Mouse (Mus musculus) embryo, embryonic 11.5 days (tissue): ENCODE measurements at regions not wholly inside any gene's neighbourhood (a gene's known extent, or its start where the extent isn't known, plus 50 kb on each side); places are given as distances from the start of the nearest gene placed in this dataset.

Experiments
- DNase-seq: peaks from one replicate; pipeline ENCODE4 v3.0.0-alpha.2; 2012; ENCODE audit warnings: low read depth, low spot score

- no peak for DNase-seq
Measured at GRCm38 (mm10) chr6:106876690-106877089, 76.8 kb upstream of the Crbn start.

- DNase-seq: no peak
Measured at GRCm38 (mm10) chr6:106891879-106892638, 92.2 kb upstream of the Crbn start.

DNA sequence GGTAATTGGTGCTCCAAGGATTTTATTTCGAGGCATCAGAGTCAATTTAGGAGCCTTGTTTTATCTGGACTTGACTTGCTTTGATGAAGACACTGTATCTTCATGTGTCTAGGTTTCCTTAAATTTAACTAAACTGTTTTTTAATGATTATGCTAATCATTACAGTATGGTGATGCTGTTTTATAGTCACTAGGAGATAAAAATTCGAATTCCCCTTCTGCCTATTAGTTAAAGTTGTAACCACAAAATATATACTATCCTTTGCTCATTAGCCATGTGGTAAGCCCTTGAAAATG is 92.7 kb upstream of the Crbn start:
- DNase-seq: no peak

- DNase-seq: no peak
Measured at GRCm38 (mm10) chr6:106903953-106904683, 104.2 kb upstream of the Crbn start.

DNA sequence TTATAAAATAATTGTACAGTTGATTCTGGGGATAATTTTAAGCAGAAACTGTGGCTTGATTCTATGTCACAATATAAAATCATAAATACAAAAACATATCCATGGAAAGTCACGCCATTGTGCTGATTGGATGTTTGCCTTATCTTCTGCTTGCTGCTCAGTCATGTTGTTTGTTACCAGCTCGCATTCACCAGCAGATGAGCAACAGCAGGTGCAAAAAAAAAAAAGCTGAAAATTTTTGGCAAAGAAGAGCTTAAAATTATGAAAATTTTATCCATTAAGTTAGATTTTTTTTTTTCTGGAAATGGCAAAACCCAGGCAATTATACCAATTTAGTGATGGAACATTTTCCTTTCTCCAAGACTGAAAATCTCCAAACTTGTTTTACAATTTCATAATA is 115.2 kb upstream of the Crbn start:
- DNase-seq: no peak

- no peak for DNase-seq
Measured at GRCm38 (mm10) chr6:106916683-106917289, 116.9 kb upstream of the Crbn start.

GRCm38 (mm10) chr6:106920951-106921350 is 121.1 kb upstream of the Crbn start:
- DNase-seq: no peak

DNA sequence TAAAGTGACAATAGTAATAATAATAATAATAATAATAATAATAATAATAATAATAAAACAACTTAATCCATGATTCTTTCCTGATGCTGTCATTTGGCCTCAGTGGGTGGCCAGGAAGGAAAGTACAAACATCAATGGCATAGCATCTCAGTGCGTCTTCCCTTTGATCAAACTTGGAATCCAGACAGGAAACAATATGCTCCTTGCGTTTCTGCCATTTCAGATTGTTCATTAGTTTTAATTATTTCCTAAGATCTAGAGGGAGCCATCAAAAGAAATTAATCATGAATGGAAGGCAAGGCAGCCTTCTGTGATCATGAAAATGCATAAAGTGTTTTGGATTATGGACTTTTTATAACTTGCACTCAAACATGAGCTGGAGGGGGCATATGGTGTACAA is 125.6 kb upstream of the Crbn start:
- DNase-seq: no peak

DNA sequence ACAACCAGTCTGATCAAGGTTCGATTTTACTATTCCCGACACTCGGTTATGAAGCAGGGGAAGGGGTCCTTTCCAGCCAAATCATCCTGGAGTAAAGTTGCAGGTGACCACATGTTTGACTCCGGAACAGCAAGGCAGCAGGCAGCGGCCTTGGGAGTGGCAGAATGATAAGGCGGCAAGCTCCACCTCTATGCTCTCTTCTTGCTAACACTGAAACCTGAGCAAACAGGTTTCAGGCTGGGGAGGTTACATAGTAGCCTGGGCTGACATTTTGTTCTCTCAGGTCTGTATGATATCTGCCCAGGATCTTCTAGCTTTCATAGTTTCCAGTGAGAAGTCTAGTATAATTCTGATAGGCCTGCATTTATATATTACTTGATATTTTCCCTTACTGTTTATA is 133.7 kb upstream of the Crbn start:
- DNase-seq: no peak

- no peak for DNase-seq
Measured at GRCm38 (mm10) chr6:106946227-106946927, 146.5 kb upstream of the Crbn start.

GRCm38 (mm10) chr6:106950909-106951308 is 151.0 kb upstream of the Crbn start:
- DNase-seq: no peak

DNA sequence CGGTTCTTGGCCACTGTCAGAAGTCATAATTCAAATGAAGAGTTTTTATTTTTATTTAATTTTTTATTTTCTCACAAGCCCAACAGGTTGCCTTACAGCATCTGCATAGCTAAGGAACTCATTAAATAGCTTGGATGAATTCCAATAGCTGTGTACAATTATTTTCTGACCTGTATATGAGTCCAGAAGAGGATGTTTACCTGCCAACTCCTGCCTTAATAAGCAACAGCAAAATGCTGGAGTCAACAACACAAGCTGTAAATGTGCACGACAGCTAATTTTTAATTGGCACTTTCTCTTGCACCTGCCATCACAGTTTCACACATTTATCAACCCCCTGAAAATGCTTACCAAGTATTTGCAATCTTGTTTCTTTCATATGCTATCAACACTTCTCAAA is 161.4 kb upstream of the Crbn start:
- DNase-seq: no peak

DNA sequence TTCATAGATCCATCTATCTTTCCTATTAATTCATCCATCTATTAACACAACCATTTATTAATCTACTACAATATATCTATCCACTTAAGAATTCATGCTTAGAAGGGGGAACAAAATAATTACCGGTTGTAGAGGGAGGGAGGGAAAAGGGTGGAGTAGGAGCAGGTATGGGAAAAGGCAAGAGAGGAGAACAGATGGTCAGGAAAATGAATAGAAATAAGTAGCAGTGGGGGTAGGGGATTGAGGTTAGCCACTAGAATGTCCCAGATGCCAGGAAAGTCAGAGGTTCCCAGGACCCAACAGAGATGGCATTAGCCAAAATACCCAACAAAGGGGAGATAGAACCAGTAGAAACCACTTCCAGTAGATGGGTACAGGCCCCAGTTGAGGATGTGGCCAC is 164.5 kb upstream of the Crbn start:
- DNase-seq: no peak

DNA sequence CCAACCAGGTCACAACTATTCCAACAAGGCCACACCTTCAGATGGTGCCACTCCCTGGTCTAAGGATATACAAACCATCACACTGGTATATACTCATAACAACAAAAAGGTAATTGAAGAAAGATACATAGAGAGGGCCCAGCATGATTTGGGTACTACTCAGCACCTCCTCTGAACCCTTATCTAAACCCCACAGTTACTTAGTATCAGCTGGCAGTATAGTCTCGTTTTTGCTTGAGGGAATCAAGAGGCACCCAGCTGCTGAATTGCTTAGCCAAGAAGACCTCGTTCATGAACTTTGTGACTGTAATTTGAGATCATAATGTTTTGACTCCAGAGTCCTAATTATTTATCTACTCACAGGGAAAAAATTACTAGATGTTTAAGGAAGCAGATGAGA is 175.6 kb upstream of the Crbn start:
- no peak for DNase-seq

GRCm38 (mm10) chr6:106978721-106979120 is 178.8 kb upstream of the Crbn start:
- DNase-seq: no peak

DNA sequence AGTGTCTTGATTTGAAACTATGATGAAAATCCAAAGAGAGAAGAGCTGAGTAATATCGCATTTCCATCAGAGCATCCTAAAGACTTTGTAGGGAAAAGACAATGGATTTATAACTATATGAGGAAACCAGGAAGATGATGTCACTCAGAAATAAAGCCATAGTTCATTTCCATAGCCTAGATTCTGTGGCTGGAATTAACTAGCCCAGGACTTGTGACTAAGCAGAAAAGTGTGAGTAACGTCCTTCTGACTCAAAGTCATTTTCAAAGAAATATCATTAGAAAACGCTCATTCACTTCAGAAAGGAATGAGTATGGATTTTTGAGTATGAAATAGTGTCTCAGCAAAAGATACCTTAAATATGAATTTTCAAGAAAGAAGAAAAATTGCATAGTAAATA is 179.9 kb upstream of the Crbn start:
- DNase-seq: no peak

DNA sequence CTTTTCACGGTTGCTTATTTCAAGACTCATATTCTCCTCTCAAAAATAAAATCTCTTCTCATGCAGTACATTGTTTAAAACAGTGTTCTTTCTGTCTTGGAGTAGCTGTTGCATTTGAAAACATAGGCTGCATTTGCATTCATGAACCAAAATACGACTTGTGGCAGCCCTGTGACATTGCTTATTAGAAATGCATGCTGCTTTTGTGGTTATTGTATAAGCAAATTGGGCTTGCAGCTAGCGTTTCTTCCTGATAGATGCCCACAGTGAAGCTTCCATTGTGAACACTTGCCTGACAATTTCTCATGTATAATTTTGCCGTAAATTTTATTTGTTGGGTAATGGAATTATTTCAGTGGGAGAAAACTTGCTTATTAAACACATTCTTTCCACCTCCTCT is 180.3 kb upstream of the Crbn start:
- DNase-seq: no peak

- no peak for DNase-seq
Measured at GRCm38 (mm10) chr6:106981232-106981631, 181.4 kb upstream of the Crbn start.

DNA sequence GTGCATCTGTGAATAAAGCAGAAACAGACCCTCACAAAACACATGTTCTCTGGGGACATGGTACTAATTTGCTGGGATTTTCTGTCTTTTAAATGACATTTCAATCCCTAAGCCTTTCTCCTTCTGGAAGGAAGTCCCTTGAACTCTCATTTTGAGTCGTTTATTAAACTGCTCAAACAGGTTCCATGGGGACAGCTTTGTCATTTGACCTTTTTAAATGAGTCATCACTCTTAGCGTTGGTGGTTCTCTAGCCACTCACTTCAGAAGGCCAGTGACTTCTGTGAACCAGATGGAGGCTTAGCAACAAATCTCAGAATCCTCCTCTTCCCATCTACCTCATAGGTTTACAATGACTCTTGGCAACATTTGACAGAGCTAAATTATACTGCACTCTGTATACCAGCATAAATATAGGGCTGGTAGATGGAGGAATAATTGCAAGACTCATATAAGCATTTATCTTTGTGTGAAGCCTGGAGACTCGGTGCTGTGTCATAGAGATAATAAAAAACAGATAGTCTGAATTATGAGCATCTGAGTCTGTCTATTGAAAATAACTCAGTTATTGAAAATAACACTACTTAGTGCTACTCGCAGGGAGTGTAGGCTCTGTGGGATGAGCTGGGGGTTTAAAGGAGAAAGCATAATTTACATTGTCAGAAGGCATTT is 185.4 kb upstream of the Crbn start:
- no peak for DNase-seq

DNA sequence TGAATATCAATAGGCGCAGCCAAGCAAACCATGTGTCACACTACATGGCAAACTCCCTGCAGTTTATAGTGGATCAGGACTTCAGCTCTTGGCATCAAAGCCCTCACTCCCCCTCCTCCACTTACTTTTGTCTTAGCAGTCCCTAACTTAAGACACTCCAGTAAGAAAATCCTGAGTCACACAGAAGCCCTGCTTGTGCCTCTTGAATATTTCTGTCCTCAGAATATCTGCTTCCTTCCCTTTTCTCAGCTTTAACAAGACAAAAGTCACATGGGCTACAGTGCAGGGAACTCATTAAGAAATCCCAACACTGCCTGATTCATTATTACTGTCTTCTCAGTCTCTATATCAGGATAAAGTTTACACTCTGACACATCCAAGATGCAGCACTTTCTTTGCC is 191.7 kb upstream of the Crbn start:
- no peak for DNase-seq

DNA sequence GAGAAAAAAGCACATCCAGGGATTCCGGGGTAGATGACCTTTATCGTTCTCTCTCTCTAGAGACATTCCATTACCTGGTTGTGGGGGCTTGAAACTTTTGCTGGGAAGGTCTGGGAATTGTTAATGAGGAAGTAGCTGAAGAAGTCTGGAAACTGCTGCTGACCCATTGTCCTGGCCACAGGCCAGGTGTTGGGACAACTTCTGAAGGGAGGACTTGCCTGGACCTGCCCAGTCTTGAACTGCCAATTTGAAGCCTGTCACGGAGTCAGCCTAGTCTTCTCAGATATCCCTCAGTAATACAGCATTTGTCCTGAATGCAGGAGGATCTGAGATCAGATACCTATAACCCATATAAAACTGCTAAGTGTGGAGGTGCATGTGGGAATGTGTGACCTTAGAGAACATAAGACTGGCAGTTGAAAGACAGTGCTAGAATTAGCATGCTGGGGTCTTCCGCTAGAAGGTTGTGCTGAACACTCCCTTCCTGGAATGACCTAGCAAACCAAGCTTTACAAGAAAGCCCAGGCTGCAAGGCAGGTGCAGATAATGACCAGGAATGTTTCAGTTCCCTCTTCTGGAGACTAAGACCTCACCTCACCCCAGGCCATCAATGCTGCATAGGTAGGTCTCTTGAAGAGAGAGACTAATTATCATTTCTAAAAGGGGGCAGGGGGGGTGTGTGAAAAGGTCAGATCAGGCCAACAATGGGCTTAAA is 204.7 kb upstream of the Crbn start:
- no peak for DNase-seq
